Mouse (Mus musculus) ovary, adult 18-20 months (tissue): ENCODE measurements around the gene Dach1.

Experiments used
- DNase-seq: peaks from one replicate; pipeline ENCODE4 v3.0.0; 2022; ENCODE audit warnings: low spot score, mixed read lengths

Dach1 gene

DNA sequence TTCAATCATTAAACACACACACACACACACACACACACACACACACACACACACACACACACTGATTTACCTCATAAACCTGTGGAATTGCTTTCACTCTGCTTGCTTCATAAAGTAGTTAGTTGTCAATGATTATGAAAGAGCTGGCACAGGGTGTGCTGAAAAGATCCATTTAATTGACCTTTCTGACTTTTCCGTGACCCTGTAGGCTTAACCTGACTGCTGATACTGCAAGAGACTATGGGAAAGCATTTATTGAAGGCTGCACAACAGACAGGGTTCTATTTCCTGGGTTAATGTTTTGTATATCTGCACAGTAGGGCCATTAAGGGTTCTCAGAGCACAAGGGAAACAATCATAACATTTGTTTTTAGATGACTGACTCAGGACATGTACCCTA is 321.9 kb downstream of the Dach1 start:
- no peak for DNase-seq

GRCm38 (mm10) chr14:97839275-97839674 is 330.3 kb downstream of the Dach1 start:
- DNase-seq, result no peak

- no peak for DNase-seq
Observed at GRCm38 (mm10) chr14:97829865-97830264, 339.7 kb downstream of the Dach1 start.

DNA sequence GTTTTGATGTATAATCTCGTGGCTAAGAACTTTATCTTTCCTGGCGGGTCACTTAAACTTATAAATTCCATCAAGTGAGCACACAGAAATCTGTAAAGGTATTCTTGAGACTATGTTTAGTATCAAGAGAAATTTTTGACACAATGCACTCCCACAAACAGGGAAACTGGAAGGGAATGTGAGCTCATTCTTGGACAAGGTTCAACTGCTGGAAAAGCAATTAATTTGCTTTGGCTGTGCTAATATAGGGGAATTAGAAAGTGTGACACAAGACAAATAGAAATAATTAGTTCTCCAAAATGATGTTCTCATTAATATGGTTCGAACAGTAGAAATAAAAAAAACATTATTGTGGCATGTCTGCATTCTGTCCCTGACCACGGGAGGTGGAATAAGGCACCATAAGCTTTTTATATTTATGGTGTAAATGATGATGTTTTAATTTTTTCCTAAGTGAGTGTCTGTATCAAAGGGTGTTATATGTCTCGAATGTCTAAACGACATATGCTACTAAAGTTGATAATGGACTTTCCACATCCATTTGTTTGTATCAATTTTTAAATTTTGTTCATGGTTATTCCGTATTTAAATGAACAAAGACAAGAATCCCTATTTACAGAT is 354.9 kb downstream of the Dach1 start:
- no peak for DNase-seq

- DNase-seq, result no peak
Observed at GRCm38 (mm10) chr14:97813557-97813956, 356.0 kb downstream of the Dach1 start.

- DNase-seq, result no peak
Observed at GRCm38 (mm10) chr14:97795385-97795952, 374.1 kb downstream of the Dach1 start.

DNA sequence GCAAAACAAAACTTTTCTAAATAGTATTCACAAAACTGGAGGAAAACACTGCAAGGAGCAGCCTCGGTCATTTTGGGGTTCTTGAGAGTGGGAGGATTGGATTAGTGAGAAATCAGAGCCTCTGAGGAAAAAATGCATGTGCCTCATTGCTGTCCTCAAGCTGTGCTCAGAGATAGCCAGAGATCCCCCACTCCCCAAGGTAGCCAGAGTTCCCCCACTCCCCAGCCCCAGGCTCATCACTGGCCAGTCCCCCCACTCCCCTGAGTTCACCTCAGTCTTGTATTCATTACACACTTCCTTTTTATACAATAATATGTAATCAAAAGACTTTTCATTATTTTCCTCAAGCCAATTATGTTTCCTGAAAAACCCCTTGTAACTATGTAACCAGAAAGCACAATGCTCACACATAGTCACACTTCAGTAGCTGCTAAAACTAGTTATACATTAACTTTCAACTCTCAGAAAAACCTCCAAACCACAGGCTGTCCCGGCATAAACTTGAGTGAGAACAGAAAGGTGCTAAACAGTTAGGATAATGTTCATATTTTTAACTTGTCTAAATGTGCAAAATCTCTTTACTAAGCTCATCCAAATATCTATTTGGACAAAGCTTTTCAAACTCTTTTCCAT is 395.3 kb downstream of the Dach1 start:
- DNase-seq, result no peak

GRCm38 (mm10) chr14:97754400-97754799 is 415.2 kb downstream of the Dach1 start:
- DNase-seq, result no peak

DNA sequence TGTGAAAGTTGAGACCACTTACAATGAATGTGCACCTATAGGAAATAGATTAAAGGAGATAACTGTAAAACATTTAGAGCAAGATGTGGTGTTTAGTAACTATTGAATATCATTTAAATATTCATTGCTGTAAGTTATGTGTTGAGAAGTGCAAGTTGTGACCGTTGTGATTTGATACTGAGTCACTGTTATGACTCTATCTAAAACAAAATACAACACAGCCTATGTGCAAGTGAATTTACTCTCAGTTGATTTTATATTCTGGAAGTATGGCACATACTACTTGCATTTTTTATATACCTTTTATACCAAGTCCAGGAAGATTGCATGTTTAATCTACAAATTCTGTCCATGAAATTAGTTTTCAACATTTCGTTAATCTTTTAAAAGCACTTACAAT is 415.6 kb downstream of the Dach1 start:
- no peak for DNase-seq

DNA sequence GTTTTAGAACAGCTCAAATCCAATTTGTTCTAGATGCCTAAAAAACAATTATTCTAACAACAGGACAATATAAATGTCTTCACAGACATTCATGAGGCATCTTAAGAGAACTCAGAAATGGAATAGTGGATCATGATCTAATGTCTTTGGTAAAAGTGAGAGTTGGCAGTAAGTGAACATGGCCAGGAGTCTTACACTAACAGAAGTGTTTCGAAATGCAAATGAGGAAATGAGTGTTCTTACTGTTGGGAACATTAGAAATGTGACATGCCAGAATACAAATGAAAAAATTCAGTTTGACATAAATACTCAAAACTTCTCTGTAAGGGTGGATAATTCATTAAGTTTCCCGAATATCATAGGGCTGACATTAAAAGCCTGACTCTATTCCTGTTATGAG is 426.3 kb downstream of the Dach1 start:
- no peak for DNase-seq

DNA sequence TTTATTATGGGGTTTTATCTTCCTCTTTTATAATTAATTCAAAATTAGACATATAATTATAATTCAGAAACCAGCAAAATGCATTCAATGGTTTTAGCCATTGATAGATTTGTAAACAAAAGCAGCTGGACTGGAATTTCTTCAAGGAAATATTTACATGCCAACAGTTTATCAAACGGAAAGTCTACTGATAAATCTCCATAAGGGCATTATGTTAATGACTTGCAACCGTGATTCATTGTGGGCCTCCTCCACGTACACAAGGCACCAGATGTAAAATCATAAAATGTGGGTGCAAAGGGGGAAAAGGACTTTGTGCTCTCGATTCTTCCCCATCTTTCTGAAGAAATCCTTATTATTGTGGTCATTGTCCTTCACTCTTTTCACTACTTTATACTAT is 426.8 kb downstream of the Dach1 start:
- DNase-seq, result no peak
